Mouse (Mus musculus) naive thymus-derived CD4-positive, alpha-beta T cell, adult 5 months (primary cell): ENCODE measurements around the gene Sbk2. TPM values are rescaled to one million over a fixed set of nuclear protein-coding genes. Genes with fewer than 3 reads are reported as not detected.

Experiments
- polyA plus RNA-seq: library from polyadenylated mRNA; unstranded; fragments of 100-300 nt; shearing (Covaris generic); gene quantifications from one replicate; pipeline ENCODE4 v1.2.1, GENCODE M21; 2017

Sbk2 gene
- not detected for polyA plus RNA-seq

DNA sequence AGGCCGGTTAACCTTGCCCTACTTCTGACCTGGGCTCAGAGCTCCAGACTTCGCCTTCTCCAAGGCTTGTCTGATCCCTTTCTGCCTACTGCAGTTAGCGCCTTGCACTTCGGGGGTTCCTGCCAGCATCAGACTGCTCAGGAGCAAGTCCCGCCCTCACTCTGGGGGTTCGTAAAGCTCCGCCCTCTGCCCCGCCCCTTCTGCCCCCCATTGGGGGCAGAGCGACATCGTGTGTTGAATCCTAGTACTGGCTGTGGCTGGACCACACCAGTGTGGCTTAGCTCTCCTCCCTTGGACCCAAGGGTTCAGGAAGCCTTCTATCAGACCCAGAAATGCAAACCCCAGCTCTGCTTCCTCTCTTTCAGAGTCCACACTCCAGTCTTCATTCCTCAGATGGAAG lies at the start of gene Sbk2:
Sbk2 (minus strand) TSS at position 135 of the 400 bp plus-strand sequence.

DNA sequence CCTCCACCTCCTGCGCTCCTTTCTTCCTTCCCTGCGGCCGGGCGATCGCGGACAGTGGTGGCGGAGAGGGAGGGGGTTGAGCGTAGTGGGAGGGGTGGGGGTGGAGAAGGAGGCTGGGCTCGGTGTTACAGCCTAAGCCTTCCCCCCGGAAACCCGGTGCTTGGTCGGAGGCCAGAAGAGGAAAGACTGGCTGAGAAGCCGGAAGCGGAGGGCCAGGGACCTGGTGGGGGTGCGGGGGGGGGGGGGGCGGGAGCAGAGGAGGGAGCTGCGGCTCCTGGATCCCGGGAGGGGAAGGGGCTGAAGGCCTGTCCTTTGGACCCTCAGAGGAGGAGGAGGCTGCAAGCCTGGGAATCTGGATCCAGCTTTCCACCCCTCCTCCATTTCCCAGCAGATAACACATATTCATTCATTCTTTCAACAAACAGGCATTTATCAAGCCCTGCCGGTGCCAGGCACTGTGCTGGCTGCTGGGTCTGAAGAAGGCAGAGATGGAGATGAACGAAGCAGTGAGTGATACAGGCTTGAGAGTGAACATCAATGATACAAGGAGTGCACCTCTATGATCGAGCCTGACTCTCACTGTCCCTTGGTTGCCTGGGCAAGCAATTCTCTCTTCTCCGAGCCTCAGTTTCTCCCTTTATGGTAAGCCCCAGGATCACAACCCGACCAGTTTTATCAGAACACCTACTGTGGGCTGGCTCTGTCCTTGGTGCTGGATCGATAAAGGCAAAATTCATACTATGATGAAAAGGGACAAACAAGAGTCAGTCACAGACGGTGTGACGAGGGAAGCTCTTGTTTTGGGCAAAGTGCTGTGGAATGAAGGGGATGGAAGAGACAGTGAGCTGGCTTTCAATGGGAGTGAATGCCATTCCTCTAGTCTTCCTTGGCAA lies 32.0 kb upstream of the Sbk2 start, which contains the start of gene Zfp579:
Zfp579 (minus strand) TSS at position 156 of the 893 bp plus-strand sequence.

DNA sequence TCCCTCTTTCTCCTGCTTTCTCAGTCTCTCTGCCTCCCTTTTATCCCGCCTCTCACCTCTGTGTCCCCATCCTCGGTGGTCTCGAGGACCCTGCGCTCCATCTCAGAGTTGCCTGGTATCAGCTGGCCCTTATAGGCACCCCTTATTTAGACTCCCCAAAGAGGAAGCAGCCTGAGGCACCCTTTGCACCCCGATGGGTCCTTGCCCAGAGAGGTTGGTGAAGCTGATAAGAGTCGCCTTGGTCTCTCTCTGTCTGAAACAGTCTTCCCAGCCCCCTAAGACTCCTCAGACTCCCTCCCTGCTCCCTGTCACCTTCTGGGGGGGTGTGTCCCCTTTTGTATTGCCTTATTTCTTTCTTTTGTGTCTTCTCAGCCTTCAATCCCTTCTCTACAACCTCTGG lies 6.9 kb upstream of the Sbk2 start, which contains the start of gene Sbk3:
Sbk3 (minus strand) TSS at position 101 of the 400 bp plus-strand sequence.

DNA sequence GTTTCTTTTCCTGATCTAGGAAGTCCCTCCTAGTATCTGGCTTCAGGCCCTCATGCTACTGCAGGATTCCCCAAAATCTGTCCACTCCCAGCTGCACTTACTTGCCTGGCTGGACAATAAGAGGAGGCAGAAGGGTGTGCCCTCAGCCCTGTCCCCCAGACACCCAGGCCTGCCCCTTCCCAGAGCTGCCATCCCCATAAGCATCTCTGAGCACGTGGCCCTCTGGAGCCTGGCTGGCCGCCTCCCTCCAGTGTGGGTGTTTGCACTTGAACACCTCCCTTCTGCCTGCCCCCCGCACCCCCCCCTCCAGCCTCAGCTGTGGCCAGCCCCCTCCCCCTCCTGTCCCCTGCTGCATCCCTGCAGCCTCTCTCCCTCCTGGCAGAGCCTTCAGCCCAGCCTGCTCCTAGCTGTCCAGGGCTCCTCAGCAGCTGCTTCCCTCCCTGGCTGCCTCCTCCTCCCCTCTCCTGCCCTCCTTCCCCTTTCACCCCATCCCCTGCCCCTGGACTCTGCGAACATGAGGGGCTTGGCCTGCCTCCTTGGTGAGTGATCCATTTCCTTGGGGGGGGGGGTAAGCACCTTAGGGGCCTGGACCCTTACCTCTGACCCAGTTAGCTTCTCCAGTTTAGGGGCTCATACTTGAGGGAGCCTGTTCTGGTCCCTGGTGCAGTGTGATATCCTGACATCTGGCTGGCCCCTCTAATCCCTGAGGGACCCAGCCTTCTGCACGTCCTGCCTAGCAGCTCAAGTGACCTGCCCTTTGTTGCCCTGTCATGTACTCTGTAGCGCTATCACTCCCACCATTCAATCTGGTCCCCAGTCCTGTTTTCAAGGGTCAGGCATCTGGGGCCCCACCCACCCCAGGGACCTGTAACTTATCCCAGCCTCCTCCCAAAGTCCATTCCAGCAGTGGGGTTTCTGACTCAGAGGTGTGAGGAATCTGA lies 38.5 kb downstream of the Sbk2 start, which contains the start of gene Ssc5d:
Ssc5d (plus strand) TSS at position 345 of the 941 bp plus-strand sequence.

DNA sequence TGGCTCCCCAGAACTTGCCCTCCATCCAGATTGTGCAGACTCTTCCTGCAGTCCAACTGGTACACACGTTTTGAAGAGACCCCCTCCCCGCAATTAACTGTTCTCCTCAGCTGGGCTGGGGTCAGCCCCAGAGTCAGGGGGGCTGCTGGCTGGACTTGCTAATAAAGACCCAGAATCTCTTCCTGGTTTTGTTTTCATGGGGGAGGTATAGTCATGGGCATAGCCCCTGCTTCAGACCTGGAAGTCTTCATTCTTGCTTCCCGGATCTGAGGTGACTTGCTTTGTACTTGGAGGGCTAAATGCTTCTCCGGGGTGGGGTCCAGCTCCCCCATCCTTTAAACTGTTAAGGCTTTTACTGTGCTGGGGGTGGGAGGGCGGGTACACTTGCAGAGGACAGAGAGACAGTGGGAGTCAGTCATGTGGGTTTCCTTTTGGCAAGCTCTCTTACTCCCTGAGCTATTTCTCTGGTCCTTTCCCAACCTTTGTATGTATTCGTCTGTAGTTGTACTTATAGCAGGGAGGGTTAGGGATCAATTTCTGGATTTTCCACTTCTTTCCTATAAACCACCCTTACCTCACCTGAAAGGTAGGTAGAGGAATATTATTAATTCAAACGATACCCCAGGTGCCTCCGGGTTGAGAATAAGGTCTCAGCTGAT lies 42.3 kb downstream of the Sbk2 start, which contains the start of gene Nat14:
Nat14 (plus strand) TSS at position 205 of the 659 bp plus-strand sequence.

DNA sequence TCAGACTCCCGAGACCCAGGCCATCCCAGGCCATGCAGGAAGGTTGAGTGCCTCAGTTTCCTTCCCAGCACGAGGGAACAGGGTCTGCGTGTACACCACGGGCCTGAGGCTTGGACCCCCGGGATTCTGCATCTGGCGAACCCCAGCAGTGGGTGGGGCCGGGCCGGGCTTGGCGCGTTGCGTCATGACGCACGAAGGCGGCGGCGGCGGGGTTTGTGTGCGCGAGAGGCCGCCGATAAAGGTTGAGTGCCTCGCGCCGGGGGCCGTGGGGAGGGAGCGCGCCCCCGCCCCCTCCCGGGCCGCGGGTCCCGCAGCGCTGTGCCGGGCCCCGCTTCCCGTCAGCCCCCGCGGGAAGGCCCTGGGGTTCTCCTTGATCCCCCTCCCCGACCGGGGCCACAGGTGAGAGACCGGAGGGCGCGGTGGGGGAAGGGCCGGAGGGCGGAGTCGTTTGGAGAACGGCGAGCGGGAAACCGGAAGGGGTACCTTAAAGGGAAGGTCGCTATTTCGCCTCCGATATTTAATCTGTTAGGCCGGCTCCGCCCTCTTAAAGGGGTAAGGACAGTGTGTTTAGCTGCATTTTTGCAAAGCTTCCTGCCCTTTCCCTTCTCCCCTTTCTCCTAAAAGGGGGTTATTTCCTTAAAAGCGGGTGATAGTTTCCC lies 49.1 kb downstream of the Sbk2 start, which contains the start of gene Zfp628:
Zfp628 (plus strand) TSS at position 211 of the 659 bp plus-strand sequence.

DNA sequence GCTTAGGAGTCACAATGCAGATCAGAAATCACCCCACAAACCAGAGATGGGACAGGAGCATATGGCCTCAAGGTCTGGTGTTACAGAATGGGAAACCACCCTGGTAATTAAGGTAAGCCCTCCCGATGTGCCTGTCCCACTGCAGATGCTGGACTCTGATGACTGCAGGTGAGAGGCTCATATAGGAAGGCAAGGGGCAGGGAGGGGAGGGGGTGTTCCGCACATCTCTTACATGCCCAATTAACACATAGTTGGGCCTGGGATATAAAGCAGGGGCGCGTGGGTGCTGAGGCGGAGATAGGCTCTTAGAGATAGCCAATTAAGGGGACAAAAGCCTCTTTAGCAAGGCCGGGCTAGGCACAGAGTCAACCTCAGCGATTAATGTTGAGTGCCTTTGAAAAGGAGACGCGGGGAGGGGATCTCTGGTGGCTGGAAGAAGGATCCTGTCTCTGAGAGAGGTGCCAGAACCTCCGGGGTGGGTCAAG lies 57.7 kb downstream of the Sbk2 start, which contains the start of gene Gm36210:
Gm36210 (minus strand) TSS at position 51 of the 485 bp plus-strand sequence.

Other genes starting within 250 kb of the Sbk2 start
- gene Tmem150b, start 239.2 kb downstream of the Sbk2 start, polyA plus RNA-seq, result not detected
- 37.1 TPM for gene Kmt5c, start 224.3 kb downstream of the Sbk2 start, polyA plus RNA-seq
- 2.0 TPM for gene Cox6b2, start 211.3 kb downstream of the Sbk2 start, polyA plus RNA-seq
- gene Fam71e2, start 193.1 kb downstream of the Sbk2 start, polyA plus RNA-seq, result not detected
- not detected for gene Il11, start 181.5 kb downstream of the Sbk2 start, polyA plus RNA-seq
- not detected for gene Tmem190, start 181.5 kb downstream of the Sbk2 start, polyA plus RNA-seq
- gene Tmem238, start 174.8 kb downstream of the Sbk2 start, polyA plus RNA-seq, result 2.8 TPM
- gene Rpl28, start 171.5 kb downstream of the Sbk2 start, polyA plus RNA-seq, result 358 TPM
- 236 TPM for gene Ube2s, start 151.8 kb downstream of the Sbk2 start, polyA plus RNA-seq
- gene Shisa7, start 119.7 kb downstream of the Sbk2 start, polyA plus RNA-seq, result 0.12 TPM
- 7.4 TPM for gene Isoc2b, start 94.1 kb downstream of the Sbk2 start, polyA plus RNA-seq
- gene Isoc2a, start 87.3 kb downstream of the Sbk2 start, polyA plus RNA-seq, result 0.77 TPM
- gene Gm36210, start 57.9 kb downstream of the Sbk2 start, polyA plus RNA-seq, result not detected
- 2.5 TPM for gene Zfp628, start 49.2 kb downstream of the Sbk2 start, polyA plus RNA-seq
- not detected for gene Nat14, start 42.4 kb downstream of the Sbk2 start, polyA plus RNA-seq
- not detected for gene Ssc5d, start 38.6 kb downstream of the Sbk2 start, polyA plus RNA-seq
- gene Sbk3, start 6.8 kb upstream of the Sbk2 start, polyA plus RNA-seq, result not detected
- gene Zfp579, start 31.8 kb upstream of the Sbk2 start, polyA plus RNA-seq, result 18.4 TPM
- gene Zfp524, start 50.0 kb upstream of the Sbk2 start, polyA plus RNA-seq, result 21.0 TPM
- gene Fiz1, start 50.3 kb upstream of the Sbk2 start, polyA plus RNA-seq, result 54.8 TPM
- gene Gm44973, start 51.1 kb upstream of the Sbk2 start, polyA plus RNA-seq, result 5.0 TPM
- gene Zfp865, start 56.0 kb upstream of the Sbk2 start, polyA plus RNA-seq, result 10.7 TPM
- not detected for gene Ccdc106, start 56.1 kb upstream of the Sbk2 start, polyA plus RNA-seq
- gene 4632433K11Rik, start 69.7 kb upstream of the Sbk2 start, polyA plus RNA-seq, result not detected
- gene Zfp784, start 74.0 kb upstream of the Sbk2 start, polyA plus RNA-seq, result 2.1 TPM
- gene Zfp580, start 87.1 kb upstream of the Sbk2 start, polyA plus RNA-seq, result 5.0 TPM
- 117 TPM for gene U2af2, start 97.7 kb upstream of the Sbk2 start, polyA plus RNA-seq
- gene Epn1, start 115.8 kb upstream of the Sbk2 start, polyA plus RNA-seq, result 23.9 TPM
- not detected for gene Rfpl4, start 152.5 kb upstream of the Sbk2 start, polyA plus RNA-seq
- not detected for gene Rasl2-9, start 161.5 kb upstream of the Sbk2 start, polyA plus RNA-seq
- 0.30 TPM for gene Vmn1r55, start 185.3 kb upstream of the Sbk2 start, polyA plus RNA-seq
- not detected for gene Vmn1r56, start 232.3 kb upstream of the Sbk2 start, polyA plus RNA-seq